Mouse (Mus musculus) heart, embryonic 12.5 days (tissue): ENCODE measurements around the gene Tcte1. TPM values are rescaled to one million over a fixed set of nuclear protein-coding genes. Genes with fewer than 3 reads are reported as not detected.

ENCODE experiments used
- ATAC-seq: fragments of 200-750 bp; cut with Nextera tagmentation; 2 replicates; pipeline ENCODE4 v1.8.0; 2017; ENCODE audit warnings: moderate TSS enrichment, moderate library complexity; ENCODE audit not compliant: insufficient number of reproducible peaks, low FRiP score
- H3K27ac ChIP-seq: fragments of 300-500 bp; sonication (generic); 2 replicates; pipeline ENCODE4 v1.5.1; 2016; ENCODE audit warnings: mild to moderate bottlenecking, moderate library complexity; ENCODE audit not compliant: poor library complexity, severe bottlenecking
- H3K27me3 ChIP-seq: fragments of 300-500 bp; sonication (generic); replicated peaks from 2 replicates; pipeline ENCODE4 v1.6.1; 2016; ENCODE audit warnings: mild to moderate bottlenecking, moderate library complexity
- H3K36me3 ChIP-seq: fragments of 300-500 bp; sonication (generic); 2 replicates; pipeline ENCODE4 v1.6.1; 2016; ENCODE audit warnings: mild to moderate bottlenecking, moderate library complexity
- H3K4me1 ChIP-seq: fragments of 300-500 bp; sonication (generic); replicated peaks from 2 replicates; pipeline ENCODE4 v1.6.1; 2016; ENCODE audit warnings: mild to moderate bottlenecking
- H3K4me2 ChIP-seq: fragments of 300-500 bp; sonication (generic); 2 replicates; pipeline ENCODE4 v1.6.1; 2016; ENCODE audit warnings: mild to moderate bottlenecking, moderate library complexity
- H3K4me3 ChIP-seq: fragments of 300-500 bp; sonication (generic); 2 replicates; pipeline ENCODE4 v1.5.1; 2016; ENCODE audit warnings: mild to moderate bottlenecking
- H3K9ac ChIP-seq: fragments of 300-500 bp; sonication (generic); 2 replicates; pipeline ENCODE4 v1.6.1; 2016; ENCODE audit warnings: mild to moderate bottlenecking, moderate library complexity
- H3K9me3 ChIP-seq: fragments of 300-500 bp; sonication (generic); replicated peaks from 2 replicates; pipeline ENCODE4 v1.6.1; 2016; ENCODE audit warnings: mild to moderate bottlenecking, moderate library complexity
- WGBS: fragments of 180-500 bp; shearing (Covaris S2); methylation state at CpG from one replicate; pipeline ENCODE4 v1.1.7; 2016; 5-methylcytosine and 5-hydroxymethylcytosine counted together
- polyA plus RNA-seq: library from polyadenylated mRNA; unstranded; fragments of >200 nt; fragmentation: Nextera tagmentation; extraction: Ambion mirVana; gene quantifications from 2 replicates; pipeline ENCODE4 v1.2.1, GENCODE M21; 2016

The Tcte1 gene
- polyA plus RNA-seq, 1 experiment from 2014 or later: 0.20 TPM

DNA sequence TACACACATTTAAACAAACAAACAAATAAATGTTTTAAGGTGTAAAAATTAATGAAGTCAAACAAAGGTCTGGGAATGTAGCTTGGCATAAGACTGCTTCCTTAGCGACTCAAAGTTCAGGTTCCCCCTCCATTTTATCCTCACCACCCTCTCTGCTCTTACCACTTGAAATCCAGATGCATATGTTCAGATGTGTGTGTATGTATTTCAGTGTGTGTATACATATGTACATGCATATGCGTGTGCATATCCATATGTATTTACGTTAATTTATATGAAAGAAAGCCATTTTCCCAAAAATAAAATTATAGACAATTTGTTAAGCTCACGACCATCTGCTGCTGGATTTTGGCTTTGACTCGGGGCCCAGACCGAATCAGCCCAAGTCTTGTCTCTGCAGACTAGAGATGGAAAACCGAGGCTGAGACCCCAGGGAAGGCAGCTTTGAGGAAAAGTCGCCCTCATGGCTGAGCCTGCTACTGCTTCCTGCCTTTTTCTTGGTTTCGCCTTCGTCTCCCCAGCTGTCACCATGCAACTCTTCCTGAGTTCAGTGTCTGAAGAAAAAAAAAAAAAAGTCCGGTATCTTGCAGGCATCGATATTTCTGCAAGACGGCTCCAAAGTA is 32.6 kb upstream of the Tcte1 start:
- no peak for ATAC-seq
- Histone ChIP-seq H3K4me3 (no peak overlapping the region), H3K27me3 (peaks cover 21% of the 10 kb centered on the region), H3K9me3 (no peaks in the 10 kb centered on the region), H3K27ac (no peak overlapping the region), H3K9ac (no peak overlapping the region), H3K4me1 (peaks cover 7% of the 10 kb centered on the region; the same call in 1 of the 2 replicates), H3K36me3 (no peaks in the 10 kb centered on the region), H3K4me2 (no peak overlapping the region)
- WGBS: 61% methylated on average over 13 of the region's 13 CpGs

DNA sequence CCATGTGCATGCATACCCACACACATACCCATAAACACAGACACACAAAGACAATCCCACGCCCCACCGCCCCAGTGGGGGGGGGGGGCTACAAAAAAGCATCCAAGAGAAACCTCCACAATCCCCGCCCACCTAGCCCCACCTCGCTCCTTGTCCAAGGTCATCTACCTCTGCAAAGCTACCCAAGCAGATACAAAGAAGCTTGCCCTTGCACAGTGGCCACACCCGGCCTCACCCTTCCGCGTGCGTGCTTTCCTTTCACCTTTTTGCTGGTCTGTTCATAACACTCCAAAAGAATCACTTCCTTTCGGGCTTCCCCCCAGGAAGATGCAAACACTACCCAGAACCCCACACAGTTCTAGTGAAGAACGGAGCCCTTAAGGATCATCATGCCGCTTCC is 27.8 kb upstream of the Tcte1 start:
- Histone ChIP-seq H3K4me2 (no peak overlapping the region), H3K9ac (no peak overlapping the region), H3K9me3 (no peaks in the 10 kb centered on the region), H3K4me1 (peaks cover 7% of the 10 kb centered on the region), H3K4me3 (no peak overlapping the region), H3K36me3 (no peaks in the 10 kb centered on the region), H3K27me3 (peaks cover 11% of the 10 kb centered on the region), H3K27ac (no peak overlapping the region)
- 79% methylated on average over 11 of the region's 11 CpGs for WGBS
- no peak for ATAC-seq

DNA sequence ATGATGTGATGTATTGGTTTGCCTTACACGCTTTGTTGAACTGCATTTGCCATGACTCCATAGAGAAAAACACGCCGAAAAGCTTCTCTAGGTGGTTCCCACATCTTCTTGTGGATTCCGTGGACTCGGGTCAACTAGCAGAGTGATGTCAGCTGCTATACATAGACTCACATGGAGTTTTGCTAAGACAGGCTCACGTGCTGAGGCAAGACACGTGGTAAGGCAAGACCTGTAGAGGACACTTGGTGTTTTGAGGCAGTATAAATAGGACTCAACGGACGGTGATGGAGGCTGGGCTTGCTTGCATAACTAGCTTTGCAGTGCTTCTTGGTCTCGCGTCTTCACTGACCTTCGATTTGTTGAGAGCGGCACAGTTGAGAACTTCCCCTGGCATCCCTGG is 24.8 kb upstream of the Tcte1 start:
- WGBS: 67% methylated on average over 13 of the region's 13 CpGs
- no peak overlapping the region for H3K9ac ChIP-seq
- no peak overlapping the region for H3K4me3 ChIP-seq
- no peaks in the 10 kb centered on the region for H3K9me3 ChIP-seq
- no peak overlapping the region for H3K27ac ChIP-seq
- peaks cover 5% of the 10 kb centered on the region; the same call in 1 of the 2 replicates for H3K27me3 ChIP-seq
- H3K4me2 ChIP-seq: no peak overlapping the region
- ATAC-seq: no peak
- H3K4me1 ChIP-seq: peaks cover 18% of the 10 kb centered on the region
- H3K36me3 ChIP-seq: no peaks in the 10 kb centered on the region

DNA sequence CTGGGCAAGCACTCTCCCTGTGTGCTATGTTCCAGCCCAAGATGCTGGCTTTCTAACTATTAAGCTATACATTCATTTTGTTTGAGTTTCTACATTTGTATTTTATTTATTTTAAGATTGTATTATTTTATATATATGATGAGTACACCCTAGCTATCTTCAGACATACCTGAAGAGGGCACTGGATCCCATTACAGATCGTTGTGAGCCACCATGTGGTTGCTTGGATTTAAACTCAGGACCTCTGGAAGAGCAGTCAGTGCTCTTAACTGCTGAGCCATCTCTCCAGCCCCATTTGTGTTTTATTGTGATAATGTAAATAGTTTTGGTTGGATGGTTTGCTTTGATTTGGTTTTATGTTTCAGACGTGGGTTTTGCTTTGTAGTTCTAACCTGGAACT is 23.7 kb upstream of the Tcte1 start:
- Histone ChIP-seq H3K27ac (no peak overlapping the region), H3K4me1 (peaks cover 18% of the 10 kb centered on the region), H3K36me3 (no peaks in the 10 kb centered on the region), H3K4me3 (no peak overlapping the region), H3K4me2 (no peak overlapping the region), H3K9ac (no peak overlapping the region), H3K27me3 (no peaks in the 10 kb centered on the region), H3K9me3 (no peaks in the 10 kb centered on the region)
- ATAC-seq: no peak
- 57% methylated on average over 2 of the region's 2 CpGs for WGBS

DNA sequence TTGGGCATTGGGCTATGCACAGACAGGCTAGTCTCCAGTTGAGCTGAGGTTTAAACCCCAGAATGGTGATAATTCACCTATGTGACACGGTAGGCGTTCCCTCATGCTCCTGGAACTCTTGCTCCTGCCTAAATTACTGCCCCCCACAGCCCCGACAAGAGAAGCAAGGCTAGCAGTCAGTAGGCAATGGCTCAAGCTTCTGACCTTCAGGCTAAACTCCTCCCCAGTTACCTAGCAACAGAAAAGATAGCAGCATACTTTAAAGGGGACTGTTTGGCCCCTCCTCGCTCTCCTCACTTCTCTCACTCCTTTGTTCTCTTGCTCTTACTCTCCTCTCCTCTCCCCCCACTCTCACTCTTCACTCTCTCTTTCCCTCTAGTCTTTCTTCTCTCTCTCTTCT is 22.3 kb upstream of the Tcte1 start:
- Histone ChIP-seq H3K4me2 (no peak overlapping the region), H3K27ac (no peak overlapping the region), H3K36me3 (no peaks in the 10 kb centered on the region), H3K4me1 (peaks cover 18% of the 10 kb centered on the region), H3K9ac (no peak overlapping the region), H3K4me3 (no peak overlapping the region), H3K9me3 (no peaks in the 10 kb centered on the region), H3K27me3 (no peaks in the 10 kb centered on the region)
- no peak for ATAC-seq
- WGBS: 32% methylated on average over 4 of the region's 4 CpGs

DNA sequence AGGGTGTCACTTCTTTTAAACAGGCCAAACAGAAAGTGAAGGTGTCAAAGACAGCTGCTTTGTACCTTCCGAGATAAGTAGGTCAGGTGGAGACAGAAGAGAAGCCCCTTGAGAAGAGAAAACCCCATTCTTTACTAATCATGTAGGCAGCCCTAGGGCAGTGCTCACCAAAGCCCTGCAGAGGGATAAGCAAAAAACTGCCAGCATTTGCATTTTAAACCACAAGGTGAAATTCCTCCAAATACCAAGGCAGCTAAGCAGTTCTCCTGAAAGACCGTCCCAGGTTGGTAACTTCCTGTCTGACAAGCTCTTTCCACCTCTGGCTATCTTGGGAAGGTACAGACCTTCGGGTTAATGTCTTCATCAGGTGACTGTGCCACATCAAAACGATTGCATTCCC is 20.9 kb upstream of the Tcte1 start:
- Histone ChIP-seq H3K27me3 (no peaks in the 10 kb centered on the region), H3K9me3 (no peaks in the 10 kb centered on the region), H3K27ac (no peak overlapping the region), H3K4me2 (no peak overlapping the region), H3K4me1 (peaks cover 26% of the 10 kb centered on the region), H3K36me3 (no peaks in the 10 kb centered on the region), H3K9ac (no peak overlapping the region), H3K4me3 (no peak overlapping the region)
- ATAC-seq: no peak
- WGBS: 48% methylated on average over 4 of the region's 4 CpGs

DNA sequence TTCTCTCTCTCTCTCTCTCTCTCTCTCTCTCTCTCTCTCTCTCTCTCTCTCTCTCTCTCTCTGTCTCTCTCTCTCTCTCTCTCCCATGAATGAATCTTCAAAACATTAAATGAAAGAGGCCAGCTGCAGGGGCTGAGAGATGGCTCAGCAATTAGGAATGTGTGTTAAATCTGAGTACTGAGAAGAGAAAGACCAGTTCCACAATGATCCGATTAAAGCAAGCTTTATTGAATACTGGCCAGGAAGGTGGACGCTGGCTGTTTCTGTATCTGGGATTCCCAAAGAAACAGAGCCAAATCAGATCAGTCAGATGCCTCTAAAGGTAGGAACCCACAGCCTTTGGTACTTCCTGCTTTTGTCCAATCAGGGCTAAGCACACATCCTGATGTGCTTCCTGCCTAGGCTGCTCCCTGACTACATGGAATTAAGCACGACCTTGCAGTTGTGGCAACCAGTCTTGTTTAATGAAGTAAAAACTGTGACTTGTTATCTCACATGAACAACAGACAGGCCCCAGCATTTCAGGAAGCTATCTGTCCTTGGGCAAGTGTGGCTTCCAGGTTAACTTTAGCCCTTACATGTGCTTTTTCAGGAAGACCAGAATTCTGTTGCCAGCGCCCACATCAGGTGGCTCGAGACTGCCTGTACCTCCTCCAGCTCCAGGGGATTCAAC is 19.8 kb upstream of the Tcte1 start:
- Histone ChIP-seq H3K27ac (no peak overlapping the region; the same call in 1 of the 2 replicates), H3K4me3 (no peak overlapping the region), H3K4me1 (peaks cover 29% of the 10 kb centered on the region), H3K9me3 (no peaks in the 10 kb centered on the region), H3K27me3 (no peaks in the 10 kb centered on the region), H3K36me3 (peaks cover 7% of the 10 kb centered on the region; the same call in 1 of the 2 replicates), H3K9ac (no peak overlapping the region), H3K4me2 (no peak overlapping the region)
- 41% methylated on average over 5 of the region's 5 CpGs for WGBS
- ATAC-seq: no peak

DNA sequence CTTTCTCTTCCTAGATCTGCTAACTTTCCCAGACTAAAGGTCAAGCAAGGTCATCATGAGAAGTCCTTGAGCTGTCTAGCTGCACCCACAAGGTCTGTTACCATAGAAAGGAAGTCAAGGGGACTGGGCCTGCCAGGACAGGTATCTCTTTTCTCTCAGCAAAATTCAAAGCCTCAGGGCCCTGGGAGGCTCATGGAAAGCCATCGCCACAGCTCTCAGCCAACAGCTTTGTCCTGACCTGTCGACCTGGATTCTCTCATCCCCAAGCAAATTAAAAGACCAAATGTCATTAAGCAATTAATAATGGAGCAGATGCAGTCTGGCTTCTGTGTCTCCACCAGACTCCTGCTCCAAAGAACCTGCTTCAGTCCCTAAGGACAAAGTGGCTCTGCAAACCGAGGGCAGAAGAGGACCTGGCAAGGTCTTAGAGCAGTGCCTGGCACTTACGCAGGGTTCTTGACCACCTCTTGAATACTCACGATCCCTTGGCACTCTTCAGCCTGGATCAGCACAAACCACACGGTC is 17.2 kb upstream of the Tcte1 start:
- Histone ChIP-seq H3K4me3 (no peak overlapping the region), H3K4me1 (peaks cover 24% of the 10 kb centered on the region), H3K4me2 (peak overlapping the region; percentile 53; the same call in 1 of the 2 replicates), H3K9me3 (no peaks in the 10 kb centered on the region), H3K36me3 (peaks cover 30% of the 10 kb centered on the region), H3K9ac (0 out of 2 replicates have a peak overlapping the region, but pooled peaks have one; percentile 6), H3K27ac (no peak overlapping the region), H3K27me3 (no peaks in the 10 kb centered on the region)
- WGBS: 68% methylated on average over 6 of the region's 6 CpGs
- ATAC-seq: no peak

DNA sequence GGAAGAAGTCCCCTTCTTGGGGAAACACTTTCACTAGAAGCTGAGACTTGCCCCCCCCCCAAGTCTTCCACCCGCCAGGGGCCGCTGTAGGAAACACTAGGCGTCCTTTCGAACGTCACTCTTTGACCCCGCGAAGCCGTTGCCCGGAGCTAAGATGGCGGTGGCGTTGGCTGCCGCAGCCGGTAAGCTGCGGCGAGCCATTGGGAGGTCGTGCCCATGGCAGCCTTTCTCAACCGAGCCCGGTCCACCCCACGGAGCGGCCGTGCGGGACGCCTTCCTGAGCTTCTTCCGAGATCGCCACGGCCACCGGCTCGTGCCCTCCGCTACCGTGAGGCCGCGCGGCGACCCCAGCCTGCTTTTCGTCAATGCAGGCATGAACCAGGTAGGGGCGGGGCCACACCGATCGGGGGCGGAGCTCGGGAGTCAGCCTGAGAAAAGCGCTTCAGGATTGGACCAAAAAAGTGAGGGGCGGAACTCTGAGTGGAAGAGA is 16.5 kb upstream of the Tcte1 start, which contains the start of gene Aars2:
Gene Aars2 (plus strand): TSS at position 142 of the 490 bp plus-strand sequence.
- Histone ChIP-seq H3K9ac (peak within 1 kb of the TSS; percentile 85), H3K4me1 (peaks cover 17% of the 10 kb centered on the region), H3K27ac (peak within 1 kb of the TSS; percentile 78), H3K36me3 (peaks cover 37% of the 10 kb centered on the region), H3K4me2 (peak within 1 kb of the TSS; percentile 53), H3K27me3 (no peaks in the 10 kb centered on the region), H3K4me3 (peak within 1 kb of the TSS; percentile 77), H3K9me3 (no peaks in the 10 kb centered on the region)
- ATAC-seq: peak; percentile 91
- under 1% methylated on average over 42 of the region's 42 CpGs for WGBS

DNA sequence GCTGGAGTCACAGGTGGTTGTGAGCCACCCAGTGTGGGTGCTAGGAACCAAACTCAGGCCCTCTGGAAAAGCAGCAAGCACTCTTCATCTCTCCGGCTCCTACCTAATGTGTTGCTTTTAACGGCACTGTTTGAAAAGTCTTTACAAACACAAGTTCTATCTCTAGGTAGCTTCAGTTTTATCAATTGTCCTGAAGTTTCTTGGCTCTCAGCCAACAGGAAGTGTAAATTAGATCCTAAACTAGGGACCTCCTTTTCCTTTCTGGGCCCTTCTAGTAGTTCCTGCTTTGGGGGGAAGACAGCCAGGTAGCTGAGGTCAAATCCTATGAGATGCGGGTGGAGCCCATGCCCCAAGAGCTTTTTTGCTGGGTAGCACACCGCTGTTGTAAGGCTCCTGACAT is 12.4 kb upstream of the Tcte1 start:
- Histone ChIP-seq H3K27ac (no peak overlapping the region), H3K36me3 (peaks cover 47% of the 10 kb centered on the region), H3K9me3 (no peaks in the 10 kb centered on the region), H3K4me3 (no peak overlapping the region), H3K9ac (no peak overlapping the region), H3K4me1 (peaks cover 13% of the 10 kb centered on the region; the same call in 1 of the 2 replicates), H3K27me3 (no peaks in the 10 kb centered on the region), H3K4me2 (no peak overlapping the region)
- WGBS: 87% methylated on average over 4 of the region's 4 CpGs
- no peak for ATAC-seq

DNA sequence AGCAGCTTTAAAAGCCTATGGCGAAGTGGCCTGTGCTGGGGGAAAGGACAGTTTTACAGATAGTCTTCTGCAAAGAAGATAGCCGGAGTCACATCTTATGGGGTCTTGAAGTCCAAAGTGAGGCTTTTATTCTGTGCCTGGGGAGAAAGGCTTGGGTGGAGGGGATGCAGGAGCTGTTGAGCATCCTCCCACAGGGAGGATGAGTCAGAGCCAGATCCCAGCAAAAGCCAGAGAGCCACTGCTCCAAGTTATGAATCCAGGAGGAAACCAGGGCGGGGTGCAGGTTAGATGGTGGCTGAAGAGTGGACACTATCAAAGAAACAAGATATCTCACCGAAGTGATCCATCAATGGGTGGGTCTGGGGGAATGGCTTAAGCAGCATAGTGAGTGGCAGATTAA is 11.5 kb upstream of the Tcte1 start:
- Histone ChIP-seq H3K36me3 (peaks cover 47% of the 10 kb centered on the region), H3K4me2 (no peak overlapping the region), H3K4me3 (no peak overlapping the region), H3K9ac (no peak overlapping the region), H3K27me3 (no peaks in the 10 kb centered on the region), H3K4me1 (peaks cover 10% of the 10 kb centered on the region), H3K27ac (no peak overlapping the region), H3K9me3 (no peaks in the 10 kb centered on the region)
- 86% methylated on average over 4 of the region's 4 CpGs for WGBS
- no peak for ATAC-seq
